Mouse (Mus musculus): ENCODE data around the gene Txndc8.

Gene Txndc8

DNA sequence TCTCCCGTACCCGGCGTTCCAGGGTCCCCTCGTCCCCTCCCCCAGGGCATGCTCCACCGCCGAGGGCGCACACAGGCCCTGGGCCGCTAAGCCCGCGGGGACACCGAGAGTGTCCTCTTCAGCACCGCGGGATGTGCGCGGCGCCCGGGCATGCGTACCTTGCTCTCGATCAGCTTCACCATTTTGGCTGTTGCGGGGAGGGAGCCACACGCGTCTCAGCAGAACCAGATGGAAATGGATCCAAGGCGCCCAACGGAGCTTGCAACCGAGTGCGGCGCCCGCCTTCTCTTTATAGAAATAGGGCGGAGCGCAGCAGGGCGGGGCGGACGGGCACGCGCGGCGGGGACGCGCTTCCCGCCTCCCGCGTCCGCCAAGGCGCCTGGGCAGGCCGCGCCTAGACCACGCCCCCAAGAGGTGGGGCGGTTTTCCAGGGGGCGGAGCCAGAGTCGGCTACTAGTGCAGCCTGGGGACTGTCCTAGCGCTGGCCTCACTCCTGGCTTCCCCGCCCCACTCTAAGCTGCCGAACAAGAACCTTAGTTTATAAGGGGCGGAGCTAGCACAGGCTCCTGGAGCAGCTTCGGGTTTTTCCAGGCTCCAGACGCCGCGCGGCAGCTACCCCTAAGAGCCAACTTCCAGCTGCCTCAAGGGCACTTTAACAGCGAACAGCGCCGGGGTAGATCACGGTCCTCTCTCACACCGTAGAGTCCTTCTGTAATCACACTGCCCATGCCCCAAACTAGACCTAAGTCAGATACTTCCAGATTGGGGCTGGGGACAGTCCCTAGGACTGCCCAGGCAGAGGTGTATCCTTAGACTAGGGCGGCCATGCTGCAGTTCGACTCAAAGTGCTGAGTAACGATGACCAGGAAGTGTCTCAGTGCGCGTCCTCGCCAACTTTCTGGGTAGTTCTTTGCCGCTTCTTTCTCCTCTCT, 52.6 kb downstream of the Txndc8 start, which contains the start of gene Txn1:
Gene Txn1, minus strand, starts transcription at position 383 of the 932 bp plus-strand sequence.
- DNase-seq = peak; percentile 97

DNA sequence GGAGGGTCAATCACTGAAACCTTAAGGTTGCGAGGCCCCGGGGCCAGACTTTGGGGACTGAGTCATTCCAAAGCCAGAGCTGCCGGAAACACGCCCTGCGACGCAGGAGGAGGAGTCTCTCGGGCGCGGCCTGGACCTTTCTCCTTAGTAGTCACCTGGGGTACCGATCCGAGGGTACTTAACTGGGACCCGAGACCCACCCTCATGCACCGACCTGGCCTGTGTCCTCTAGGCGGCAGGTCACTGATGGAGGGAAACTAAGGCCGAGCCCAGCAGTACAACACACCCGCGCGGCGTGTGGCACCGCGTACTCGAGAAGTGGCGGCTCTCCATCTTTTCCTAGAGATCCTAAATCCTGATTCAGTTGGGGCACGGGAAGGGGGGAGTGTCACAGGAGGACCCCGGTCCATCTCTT, 53.4 kb downstream of the Txndc8 start:
- DNase-seq = peak; percentile 56

DNA sequence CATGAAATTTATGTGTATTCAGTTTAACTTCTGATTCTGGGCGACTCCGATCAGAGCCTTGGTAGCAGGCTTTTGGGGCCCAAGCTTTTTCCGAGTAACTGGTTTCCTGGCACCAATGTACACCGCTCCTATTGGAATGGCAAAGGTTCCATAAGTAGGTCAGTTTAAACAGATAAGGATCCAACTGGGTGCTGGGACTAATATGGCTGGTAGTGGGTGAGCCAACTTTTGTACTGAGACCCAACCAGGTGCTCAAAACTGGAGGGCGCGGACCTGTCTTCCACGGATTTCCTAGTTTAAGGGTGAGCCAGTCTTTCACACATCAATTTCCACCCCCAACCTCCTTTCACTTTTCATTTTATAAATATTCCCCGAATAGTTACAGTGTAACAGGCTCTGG, 53.9 kb downstream of the Txndc8 start:
- no peak for DNase-seq

DNA sequence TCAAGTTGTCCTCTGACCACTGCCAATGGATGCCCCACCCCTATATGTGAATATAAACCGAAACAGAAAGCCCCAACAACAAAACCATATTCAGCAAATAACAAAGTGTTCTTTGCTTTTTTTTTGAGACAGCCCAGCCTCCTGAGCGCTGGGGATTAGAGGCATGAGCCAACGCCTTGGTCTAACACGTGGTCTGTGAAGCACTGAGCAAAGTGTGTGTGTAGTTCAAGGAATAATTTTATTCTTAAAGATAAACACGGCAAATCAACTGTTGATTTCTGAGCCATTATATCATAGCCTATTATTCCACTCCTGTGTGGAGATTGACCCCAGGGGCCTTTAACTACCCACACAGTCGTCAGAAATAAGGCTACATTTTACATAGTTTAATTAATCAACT, 54.3 kb downstream of the Txndc8 start:
- no peak for DNase-seq

DNA sequence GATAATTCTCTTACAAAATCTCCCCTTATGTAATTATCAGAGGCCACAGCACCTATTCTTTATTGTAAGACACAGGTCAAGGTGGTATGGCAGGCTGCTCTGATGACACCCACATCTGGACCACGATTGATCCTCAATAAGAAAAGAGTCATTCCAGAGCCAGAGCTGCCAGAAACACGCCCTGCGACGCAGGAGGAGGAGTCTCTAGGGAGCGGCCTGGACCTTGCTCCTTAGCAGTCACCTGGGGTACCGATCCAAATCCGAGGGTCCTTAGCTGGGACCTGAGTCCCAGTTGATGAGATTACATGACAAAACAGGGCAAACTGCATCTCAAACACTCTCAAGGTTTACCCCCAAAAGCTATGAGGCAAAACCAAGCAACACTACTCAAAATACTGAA, 55.1 kb downstream of the Txndc8 start:
- DNase-seq = no peak

DNA sequence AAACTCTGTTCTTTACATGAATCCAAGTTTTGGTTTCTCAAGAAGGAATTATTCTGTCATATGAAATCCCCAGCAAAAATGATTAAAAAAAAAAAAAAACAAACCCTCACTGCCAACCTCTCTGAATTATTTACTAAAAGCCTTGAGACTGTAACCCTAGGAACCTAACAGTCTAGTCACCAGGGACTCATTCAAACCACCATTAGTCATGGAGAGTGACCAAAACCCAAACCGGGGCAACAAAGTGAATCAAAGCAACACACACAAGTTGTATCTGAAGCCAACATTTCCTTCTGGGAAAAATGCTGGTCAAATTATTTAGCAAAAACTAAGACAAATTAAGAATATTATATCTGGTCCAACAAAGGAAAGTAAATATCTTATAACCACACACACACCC, 56.0 kb downstream of the Txndc8 start:
- no peak for DNase-seq

DNA sequence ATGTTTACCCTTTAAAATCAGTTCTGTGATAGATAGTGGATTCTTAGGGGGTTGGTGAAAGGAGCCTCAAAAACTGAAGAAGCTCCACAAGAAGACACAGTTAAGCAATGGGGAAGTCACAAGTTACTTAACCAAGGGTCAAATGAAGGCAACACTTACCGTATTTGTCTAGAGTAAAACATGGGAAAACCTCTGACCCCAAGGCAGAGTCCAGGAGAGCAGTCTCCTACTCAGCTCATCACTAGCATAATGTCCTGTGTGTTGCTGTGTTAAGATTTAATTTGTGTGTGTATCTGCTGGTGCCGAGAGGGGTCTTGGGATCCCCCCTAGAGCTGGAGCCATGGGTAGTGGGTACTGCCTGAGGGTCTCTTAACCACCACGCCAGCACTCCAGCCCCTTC, 56.5 kb downstream of the Txndc8 start:
- no peak for DNase-seq

DNA sequence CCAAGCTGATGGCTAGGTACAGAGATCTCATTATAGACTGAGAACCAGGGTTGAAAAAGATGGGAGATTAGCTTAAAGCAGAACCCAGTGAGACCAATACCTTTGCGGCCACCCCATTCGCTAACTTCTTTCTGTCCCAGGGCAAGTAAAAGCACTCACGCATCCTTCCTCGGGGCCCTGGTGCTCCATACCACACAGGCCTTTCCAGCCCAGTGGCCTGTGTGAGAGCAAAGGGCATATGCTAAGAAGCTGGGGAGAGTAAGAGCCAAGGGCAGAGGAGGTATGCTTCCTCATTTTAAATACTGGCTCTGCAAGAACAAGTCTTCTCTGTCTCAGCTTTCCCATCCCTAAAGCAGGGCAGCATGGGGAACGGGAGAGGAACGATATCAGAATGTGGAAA, 59.1 kb downstream of the Txndc8 start:
- DNase-seq = no peak

DNA sequence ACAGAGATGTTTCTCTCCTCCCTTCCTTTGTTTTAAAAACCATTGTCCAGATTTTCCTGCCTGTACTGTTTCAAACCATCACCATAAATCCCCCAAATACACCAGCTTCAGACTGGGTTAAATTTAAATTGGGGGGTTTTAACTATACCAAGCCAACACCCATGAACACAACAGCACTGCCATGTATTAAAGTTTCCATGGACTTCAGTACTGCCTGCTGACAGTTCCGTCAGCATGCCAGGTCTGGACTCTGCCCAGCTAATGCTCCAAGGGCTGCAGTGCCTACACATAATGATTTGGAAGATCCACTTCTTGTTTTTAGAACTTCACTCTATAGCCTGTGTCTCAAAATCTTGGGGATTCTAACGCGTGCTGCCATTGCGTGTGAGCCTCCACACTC, 61.4 kb downstream of the Txndc8 start:
- no peak for DNase-seq

DNA sequence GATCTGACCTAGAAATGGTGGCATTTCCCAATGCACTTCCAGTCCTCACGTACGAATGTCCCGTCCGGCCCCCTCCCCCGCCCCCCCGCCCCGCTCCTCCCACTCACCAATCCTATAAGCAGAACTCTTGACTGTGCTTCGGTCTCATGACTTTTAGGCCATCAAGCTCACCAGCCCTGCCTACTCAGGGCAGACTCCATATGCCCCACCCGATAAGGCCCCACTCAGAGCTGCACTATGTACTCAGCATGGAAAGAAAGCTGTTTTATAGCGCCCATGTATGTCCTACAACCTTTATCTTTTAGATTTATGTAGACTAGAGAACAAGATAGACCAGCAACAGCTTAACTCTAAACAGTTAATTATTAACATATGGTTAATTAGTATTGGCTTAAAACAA, 61.9 kb downstream of the Txndc8 start:
- no peak for DNase-seq

DNA sequence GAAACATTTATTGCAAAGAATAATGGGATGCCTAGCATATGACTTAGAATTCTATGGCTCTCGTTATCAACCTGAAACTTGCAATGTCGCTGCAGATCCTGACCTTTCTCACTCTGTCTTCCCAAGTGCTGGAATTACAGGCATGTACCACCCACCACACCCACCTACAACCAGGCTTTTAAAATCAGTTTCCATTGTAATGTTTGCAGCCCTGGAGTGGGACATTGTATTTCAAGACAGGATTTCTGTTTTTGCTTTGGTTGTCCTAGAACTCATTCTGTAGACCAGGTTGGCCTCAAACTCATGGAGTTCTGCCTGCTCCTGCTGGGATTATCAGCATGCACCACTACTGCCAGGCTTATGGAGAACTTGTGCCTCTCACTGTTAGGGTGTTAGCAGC, 66.0 kb downstream of the Txndc8 start:
- no peak for DNase-seq

DNA sequence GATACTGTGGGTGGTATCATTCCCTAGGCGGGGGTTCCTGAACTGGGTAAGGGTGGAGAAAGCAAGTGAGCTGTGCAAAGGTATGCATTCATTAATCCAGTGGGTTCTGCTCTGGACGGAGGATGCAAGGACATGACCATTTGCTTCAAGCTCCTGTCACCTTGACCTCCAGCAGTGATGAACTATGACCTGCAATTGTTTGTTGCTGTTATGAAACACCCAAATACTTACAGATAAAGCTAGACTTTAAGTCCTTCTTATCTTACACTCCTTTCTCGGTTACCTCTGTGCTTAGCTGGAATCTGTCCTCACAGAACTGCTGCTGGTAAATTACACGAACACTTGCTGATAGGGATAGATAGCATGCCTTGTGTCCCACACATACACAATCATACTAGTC, 68.3 kb downstream of the Txndc8 start:
- no peak for DNase-seq

DNA sequence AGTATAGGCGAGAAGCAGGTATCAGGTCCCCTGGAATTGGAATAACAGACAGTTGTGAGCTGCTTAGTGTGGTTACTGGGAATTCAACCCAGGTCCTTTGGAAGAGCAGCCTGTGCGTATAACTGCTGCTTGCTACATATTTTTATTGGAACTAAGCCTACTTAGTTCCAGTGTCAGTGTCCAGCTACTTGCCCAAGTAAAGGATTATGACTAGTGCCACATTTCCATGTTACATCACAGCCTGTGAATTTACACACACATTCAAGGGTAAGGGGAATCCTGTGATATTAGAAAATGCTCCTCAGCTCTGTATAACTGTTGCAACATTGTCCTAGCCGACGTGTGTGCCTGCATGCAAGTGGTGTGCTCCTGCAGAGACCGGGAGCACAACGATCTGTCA, 71.6 kb downstream of the Txndc8 start:
- no peak for DNase-seq

DNA sequence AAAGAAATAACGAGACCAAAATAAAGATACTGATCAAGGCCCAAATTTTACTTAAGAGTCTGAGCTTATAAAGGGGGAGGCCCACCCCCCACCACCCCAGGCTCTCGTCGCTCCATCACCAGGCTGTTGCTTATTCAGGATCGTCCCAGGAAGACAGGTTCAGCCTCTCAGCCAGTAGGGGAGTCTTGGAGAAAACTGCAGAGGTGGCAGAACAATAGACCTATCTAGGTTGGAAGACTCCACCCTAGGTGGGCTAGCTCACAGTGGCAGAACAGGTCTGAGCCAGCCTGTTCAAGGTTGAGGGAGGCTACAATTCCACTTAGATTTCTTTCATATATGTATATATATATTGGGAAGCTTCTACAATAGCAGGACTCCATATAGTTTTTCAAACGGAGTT, 74.7 kb downstream of the Txndc8 start:
- no peak for DNase-seq
